ENCODE assay signal across 8 mouse cellular contexts in the genomic region with DNA sequence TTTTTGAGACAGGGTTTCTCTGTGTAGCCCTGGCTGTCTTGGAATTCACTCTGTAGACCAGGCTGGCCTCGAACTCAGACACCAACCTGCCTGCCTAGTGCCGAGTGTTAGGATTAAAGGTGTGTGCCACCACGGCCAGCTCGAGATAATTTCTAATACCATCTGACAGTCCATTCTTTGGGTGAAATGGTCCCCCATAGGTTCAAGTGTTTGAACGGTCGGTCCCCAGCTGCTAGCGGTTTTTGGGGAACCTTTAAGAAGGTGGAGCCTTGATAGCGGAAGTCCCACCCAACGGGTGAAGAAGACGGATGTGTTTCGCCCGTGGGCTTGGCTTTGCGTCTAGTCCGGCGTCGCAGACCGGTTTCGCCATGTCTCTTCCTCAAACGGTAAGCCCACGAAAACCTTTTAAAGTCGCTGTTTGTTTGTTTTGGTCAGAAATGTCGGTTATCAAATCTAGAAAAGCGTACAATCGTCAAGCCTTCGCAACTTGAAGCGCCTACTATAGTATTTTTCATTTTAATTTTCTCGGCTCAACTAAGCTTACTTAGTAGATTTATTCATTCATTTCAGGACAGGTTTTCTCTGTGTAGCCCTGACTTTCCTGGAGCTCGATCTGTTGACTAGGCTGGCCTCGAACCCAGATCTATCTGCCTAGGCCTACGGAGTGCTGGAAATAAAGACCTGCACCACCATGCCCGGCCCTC. TPM values are rescaled to one million over a fixed set of nuclear protein-coding genes. Genes with fewer than 3 reads are reported as not detected.
DNase-seq lines count a peak whose midpoint lies in the region; ATAC-seq and TF ChIP-seq lines count a peak whose summit lies in the region.

No protein-coding gene starts in this region.

- H3K4me3 ChIP-seq in gastrocnemius, adult 2 months, result peak overlapping the region; percentile 87
- peak overlapping the region; percentile 57 for H3K4me3 ChIP-seq in hindbrain, postnatal 0 days (ENCODE audit: low read length)
- peak overlapping the region; percentile 54 for H3K4me3 ChIP-seq in left cerebral cortex, adult 2 months
- H3K4me3 ChIP-seq in macrophage (ENCODE audit: inconsistent target), result peak overlapping the region; percentile 92

- no peaks in the 10 kb centered on the region for H3K27me3 ChIP-seq in hindbrain, postnatal 0 days (ENCODE audit: insufficient read depth, low read length)

- H3K79me2 ChIP-seq in macrophage (ENCODE audit: inconsistent target), result peaks cover 48% of the 10 kb centered on the region

- peak overlapping the region; percentile 89 for H3K27ac ChIP-seq in gastrocnemius, adult 2 months
- peak overlapping the region; percentile 77 for H3K27ac ChIP-seq in hindbrain, postnatal 0 days
- peak overlapping the region; percentile 61 for H3K27ac ChIP-seq in left cerebral cortex, adult 2 months
- H3K27ac ChIP-seq in macrophage, result peak overlapping the region; percentile 57

- ATAC-seq in common myeloid progenitor, adult 5-6 weeks (replicated peaks; ENCODE audit: low read depth, poor library complexity, severe bottlenecking), result peak; percentile 45
- peak; percentile 65 for ATAC-seq in hindbrain, postnatal 0 days

- peak; percentile 81 for DNase-seq in ZHBTc4 (ENCODE audit: low read depth, low spot score)
- DNase-seq in gastrocnemius, adult 2 months, result peak; percentile 87
- DNase-seq in hindbrain, postnatal 0 days (ENCODE audit: low spot score), result peak; percentile 94
- DNase-seq in left cerebral cortex, adult 2 months (ENCODE audit: extremely low spot score in 1 of 2, low spot score in 2 of 2), result peak; percentile 73 to 81
- peak; percentile 86 for DNase-seq in right cerebral cortex, adult 18-20 months
- DNase-seq in urinary bladder, postnatal 14 days (ENCODE audit: low spot score), result peak; percentile 85

- peak overlapping the region; percentile 66 for H3K4me2 ChIP-seq in hindbrain, postnatal 0 days (ENCODE audit: low read depth, low read length)

- no peaks in the 10 kb centered on the region for H3K9me3 ChIP-seq in hindbrain, postnatal 0 days (ENCODE audit: low read length)

- H3K9ac ChIP-seq in hindbrain, postnatal 0 days (replicated peaks; ENCODE audit: low read length), result peak overlapping the region; percentile 65

- no peaks in the 10 kb centered on the region for H3K4me1 ChIP-seq in hindbrain, postnatal 0 days (ENCODE audit: insufficient read depth, low read length)

- WGBS in hindbrain, postnatal 0 days, result 3% methylated on average over 31 of the region's 31 CpGs
- WGBS in macrophage (ENCODE audit: missing documents), result under 1% methylated on average over 31 of the region's 31 CpGs

- TF ChIP-seq CTCF in gastrocnemius, adult 2 months (IDR thresholded peaks at IDR 0.05), result no peak
- TF ChIP-seq CTCF in hindbrain, postnatal 0 days (IDR thresholded peaks at IDR 0.05; ENCODE audit: low read depth), result no peak
- TF ChIP-seq CTCF in left cerebral cortex, adult 2 months (IDR thresholded peaks at IDR 0.05), result no peak

- intact Hi-C loops in gastrocnemius, adult 2 months (cut with DNase I), result no loop called here
- intact Hi-C loops in left cerebral cortex, adult 2 months (cut with DNase I), result no loop called here

- H3K36me3 ChIP-seq in hindbrain, postnatal 0 days (ENCODE audit: insufficient read depth, low read length), result 0 out of 2 replicates have a peak, but pooled peaks cover under 1% of the 10 kb centered on the region
- H3K36me3 ChIP-seq in macrophage (ENCODE audit: inconsistent target), result no peaks in the 10 kb centered on the region

RNA-seq across cellular contexts. Expression of a gene that starts 14.3 kb away (rescaled TPM):
- total RNA-seq in common myeloid progenitor, adult 5-6 weeks (2017), result 8.3 and 9.7 TPM in 2 replicates
- total RNA-seq in gastrocnemius, adult 2 months (2021), result 1 to 10 TPM; 2.6 to 2.8 TPM
- total RNA-seq in hindbrain, postnatal 0 days (2014; rRNA removed), result 39.9 and 46.7 TPM in 2 replicates
- polyA plus RNA-seq in hindbrain, postnatal 0 days (2015; fragmentation: Nextera tagmentation; extraction: Ambion mirVana), result 72.7 and 81.9 TPM in 2 replicates
- 10 to 100 TPM; 40.8 to 43.9 TPM for total RNA-seq in left cerebral cortex, adult 2 months (2021)
- total RNA-seq in macrophage (2018; cell fraction: chromatin; rRNA removed), result 10 to 100 TPM; 12.0 to 70.1 (median 40.2) TPM
- total RNA-seq in macrophage (2018; cell fraction: cytosol; rRNA removed), result 10 to 100 TPM in 3 of 26 experiments, 1 to 10 TPM in 23; 3.4 to 10.7 (median 7.6) TPM
- 10 to 100 TPM; 12.6 to 46.9 (median 26.0) TPM for total RNA-seq in macrophage (2018; cell fraction: nucleus; rRNA removed)
- 8.8 to 13.9 TPM (median 9.5 TPM) in 3 replicates for polyA plus RNA-seq in macrophage (2018)

RNA-seq across cellular contexts. Expression of a gene that starts 14.7 kb away (rescaled TPM):
- total RNA-seq in common myeloid progenitor, adult 5-6 weeks (2017), result 23.0 and 23.1 TPM in 2 replicates
- total RNA-seq in gastrocnemius, adult 2 months (2021), result 10 to 100 TPM; 19.8 to 20.9 TPM
- 101 and 106 TPM in 2 replicates for total RNA-seq in hindbrain, postnatal 0 days (2014; rRNA removed)
- 75.8 and 76.2 TPM in 2 replicates for polyA plus RNA-seq in hindbrain, postnatal 0 days (2015; fragmentation: Nextera tagmentation; extraction: Ambion mirVana)
- total RNA-seq in left cerebral cortex, adult 2 months (2021), result 100 to 1,000 TPM; 186 TPM
- 100 to 1,000 TPM in 8 of 26 experiments, 10 to 100 TPM in 18; 38.0 to 250 (median 87.1) TPM for total RNA-seq in macrophage (2018; cell fraction: chromatin; rRNA removed)
- total RNA-seq in macrophage (2018; cell fraction: cytosol; rRNA removed), result 10 to 100 TPM; 26.8 to 52.2 (median 36.6) TPM
- 100 to 1,000 TPM in 2 of 26 experiments, 10 to 100 TPM in 24; 38.5 to 163 (median 62.8) TPM for total RNA-seq in macrophage (2018; cell fraction: nucleus; rRNA removed)
- 24.9 to 38.6 TPM (median 28.9 TPM) in 3 replicates for polyA plus RNA-seq in macrophage (2018)

RNA-seq across cellular contexts. Expression of a gene that starts 24.8 kb away (rescaled TPM):
- 236 and 291 TPM in 2 replicates for total RNA-seq in common myeloid progenitor, adult 5-6 weeks (2017)
- total RNA-seq in gastrocnemius, adult 2 months (2021), result 10 to 100 TPM; 72.1 to 74.9 TPM
- 47.7 and 57.3 TPM in 2 replicates for total RNA-seq in hindbrain, postnatal 0 days (2014; rRNA removed)
- 94.5 and 99.4 TPM in 2 replicates for polyA plus RNA-seq in hindbrain, postnatal 0 days (2015; fragmentation: Nextera tagmentation; extraction: Ambion mirVana)
- 10 to 100 TPM; 70.4 to 72.6 TPM for total RNA-seq in left cerebral cortex, adult 2 months (2021)
- 100 to 1,000 TPM in 24 of 26 experiments, 10 to 100 TPM in 2; 86.1 to 243 (median 131) TPM for total RNA-seq in macrophage (2018; cell fraction: chromatin; rRNA removed)
- total RNA-seq in macrophage (2018; cell fraction: cytosol; rRNA removed), result 10 to 100 TPM; 55.9 to 86.5 (median 73.8) TPM
- total RNA-seq in macrophage (2018; cell fraction: nucleus; rRNA removed), result 100 to 1,000 TPM in 1 of 26 experiments, 10 to 100 TPM in 25; 53.3 to 105 (median 71.8) TPM
- polyA plus RNA-seq in macrophage (2018), result 65.4 to 217 TPM (median 77.6 TPM) in 3 replicates

RNA-seq across cellular contexts. Expression of a gene that starts 26.0 kb away (rescaled TPM):
- total RNA-seq in common myeloid progenitor, adult 5-6 weeks (2017), result 15.3 and 16.4 TPM in 2 replicates
- total RNA-seq in gastrocnemius, adult 2 months (2021), result 1 to 10 TPM; 2.0 to 2.5 TPM
- total RNA-seq in hindbrain, postnatal 0 days (2014; rRNA removed), result 0.10 and 0.11 TPM in 2 replicates
- 7.1 and 7.7 TPM in 2 replicates for polyA plus RNA-seq in hindbrain, postnatal 0 days (2015; fragmentation: Nextera tagmentation; extraction: Ambion mirVana)
- total RNA-seq in left cerebral cortex, adult 2 months (2021), result 1 to 10 TPM; 1.1 to 2.5 TPM
- total RNA-seq in macrophage (2018; cell fraction: chromatin; rRNA removed), result 100 to 1,000 TPM in 11 of 26 experiments, 10 to 100 TPM in 14, 1 to 10 TPM in 1; 9.6 to 286 (median 85.2) TPM
- 100 to 1,000 TPM in 13 of 26 experiments, 10 to 100 TPM in 13; 35.3 to 269 (median 99.3) TPM for total RNA-seq in macrophage (2018; cell fraction: cytosol; rRNA removed)
- 100 to 1,000 TPM in 15 of 26 experiments, 10 to 100 TPM in 11; 38.6 to 490 (median 169) TPM for total RNA-seq in macrophage (2018; cell fraction: nucleus; rRNA removed)
- 34.5 to 71.7 TPM (median 59.9 TPM) in 3 replicates for polyA plus RNA-seq in macrophage (2018)

RNA-seq across cellular contexts. Expression of a gene that starts 38.3 kb away (rescaled TPM):
- total RNA-seq in common myeloid progenitor, adult 5-6 weeks (2017), result 128 and 151 TPM in 2 replicates
- total RNA-seq in gastrocnemius, adult 2 months (2021), result 1 to 10 TPM; 6.3 to 9.2 TPM
- 6.6 and 7.3 TPM in 2 replicates for total RNA-seq in hindbrain, postnatal 0 days (2014; rRNA removed)
- 8.8 and 9.4 TPM in 2 replicates for polyA plus RNA-seq in hindbrain, postnatal 0 days (2015; fragmentation: Nextera tagmentation; extraction: Ambion mirVana)
- 10 to 100 TPM; 13.6 to 17.2 TPM for total RNA-seq in left cerebral cortex, adult 2 months (2021)
- total RNA-seq in macrophage (2018; cell fraction: chromatin; rRNA removed), result 100 to 1,000 TPM in 18 of 26 experiments, 10 to 100 TPM in 8; 50.2 to 670 (median 341) TPM
- total RNA-seq in macrophage (2018; cell fraction: cytosol; rRNA removed), result 1,000 to 10,000 TPM in 9 of 26 experiments, 100 to 1,000 TPM in 17; 312 to 1,199 (median 634) TPM
- 1,000 to 10,000 TPM in 10 of 26 experiments, 100 to 1,000 TPM in 16; 253 to 1,712 (median 806) TPM for total RNA-seq in macrophage (2018; cell fraction: nucleus; rRNA removed)
- polyA plus RNA-seq in macrophage (2018), result 196 to 602 TPM (median 274 TPM) in 3 replicates

Comparison
In these comparisons a context has a peak if more than half of its experiments do, and no peak if none do; other contexts are left out.
1. Peak in every context shown above with its lines: DNase-seq, ATAC-seq, H3K4me3 ChIP-seq and H3K27ac ChIP-seq.